Mouse (Mus musculus): ENCODE results near the gene Mast3. TPM values are rescaled to one million over a fixed set of nuclear protein-coding genes. Genes with fewer than 3 reads are reported as not detected.

Gene Mast3
- polyA plus RNA-seq, 1 experiment from 2014 or later, result 9.3 TPM

DNA sequence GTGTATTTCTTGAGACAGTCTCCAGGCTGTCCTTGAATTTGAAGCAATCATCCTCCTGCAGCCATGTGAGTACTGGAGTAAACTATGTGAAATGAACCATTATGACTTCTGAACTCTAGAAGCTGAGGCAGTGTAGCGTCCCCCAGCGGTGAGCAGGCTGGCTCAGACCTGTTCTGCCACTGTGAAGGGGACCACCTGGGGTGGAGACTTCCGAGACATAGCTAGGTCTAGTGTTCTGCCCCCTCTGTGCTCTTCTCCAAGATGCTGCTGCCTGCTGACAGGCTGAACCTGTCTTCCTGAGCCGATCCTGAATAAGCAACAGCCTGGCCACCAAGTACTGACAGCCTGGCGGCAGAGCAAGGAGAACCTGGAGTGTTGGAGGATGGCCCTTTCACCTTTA is 40.3 kb upstream of the Mast3 start:
- WGBS, result 44% methylated on average over 5 of the region's 5 CpGs
- no peak overlapping the region for H3K4me3 ChIP-seq (ENCODE audit: low read length)
- ATAC-seq (replicated peaks; ENCODE audit: extremely low read depth, insufficient read depth, low FRiP score), result no peak
- no peak overlapping the region for H3K9ac ChIP-seq (ENCODE audit: low read length)
- no peaks in the 10 kb centered on the region for H3K36me3 ChIP-seq (ENCODE audit: control insufficient read depth, insufficient read depth)
- no peaks in the 10 kb centered on the region; the same call in 1 of the 2 replicates for H3K27me3 ChIP-seq (ENCODE audit: control insufficient read depth, insufficient read depth, low read length)
- no peak overlapping the region for H3K27ac ChIP-seq (ENCODE audit: low read length)
- no peaks in the 10 kb centered on the region for H3K9me3 ChIP-seq (replicated peaks; ENCODE audit: control insufficient read depth, low read length)
- 0 out of 2 replicates have a peak, but pooled peaks cover under 1% of the 10 kb centered on the region for H3K4me1 ChIP-seq (ENCODE audit: control insufficient read depth, insufficient read depth, low read length)
- no peak overlapping the region for H3K4me2 ChIP-seq (ENCODE audit: low read depth, low read length)

DNA sequence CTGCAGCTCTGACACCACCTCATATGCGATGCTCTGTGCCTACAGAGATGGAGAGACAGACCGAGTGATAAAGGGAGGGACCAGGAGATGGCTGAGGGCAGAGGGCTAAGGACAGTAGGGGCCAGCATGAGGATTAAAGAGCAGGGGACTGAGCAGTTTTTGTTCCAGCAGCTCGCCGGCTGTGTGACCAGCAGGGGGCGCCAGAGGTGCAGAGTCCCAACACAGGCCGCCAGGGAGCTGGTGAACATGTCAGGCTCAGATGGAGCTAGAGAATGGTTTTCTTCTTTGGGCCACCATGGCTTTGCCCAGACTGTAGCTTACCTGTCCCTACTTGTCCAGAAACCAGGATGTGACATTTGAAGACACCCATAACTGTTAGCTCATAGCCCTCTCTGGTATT is 39.7 kb upstream of the Mast3 start:
- 0 out of 2 replicates have a peak, but pooled peaks cover 2% of the 10 kb centered on the region for H3K4me1 ChIP-seq (ENCODE audit: control insufficient read depth, insufficient read depth, low read length)
- no peaks in the 10 kb centered on the region for H3K36me3 ChIP-seq (ENCODE audit: control insufficient read depth, insufficient read depth)
- no peaks in the 10 kb centered on the region for H3K9me3 ChIP-seq (replicated peaks; ENCODE audit: control insufficient read depth, low read length)
- no peak overlapping the region for H3K4me3 ChIP-seq (ENCODE audit: low read length)
- no peaks in the 10 kb centered on the region; the same call in 1 of the 2 replicates for H3K27me3 ChIP-seq (ENCODE audit: control insufficient read depth, insufficient read depth, low read length)
- H3K4me2 ChIP-seq (ENCODE audit: low read depth, low read length), result no peak overlapping the region
- ATAC-seq (replicated peaks; ENCODE audit: extremely low read depth, insufficient read depth, low FRiP score), result no peak
- WGBS, result 2% methylated on average over 6 of the region's 6 CpGs
- H3K9ac ChIP-seq (ENCODE audit: low read length), result no peak overlapping the region
- H3K27ac ChIP-seq (ENCODE audit: low read length), result no peak overlapping the region

DNA sequence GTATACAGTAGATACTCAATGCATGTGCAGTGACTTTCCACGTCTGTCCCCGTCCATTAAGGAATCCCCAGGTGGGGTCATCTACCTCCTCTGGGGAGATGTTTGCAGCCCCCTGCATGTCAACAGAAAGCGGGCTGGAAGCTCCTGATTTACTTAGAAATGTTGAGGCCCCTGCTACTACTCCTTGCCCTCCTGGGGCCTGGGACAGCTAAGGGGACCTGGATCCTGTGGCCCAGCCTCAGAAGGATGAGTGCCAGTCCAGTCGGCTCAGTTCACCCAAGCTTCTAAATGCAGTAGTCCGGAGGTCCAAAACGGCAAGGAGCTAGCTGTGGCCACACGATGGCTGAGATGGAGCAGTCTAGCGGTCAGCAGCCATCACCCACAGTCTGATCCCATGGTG is 39.1 kb upstream of the Mast3 start:
- no peaks in the 10 kb centered on the region; the same call in 1 of the 2 replicates for H3K27me3 ChIP-seq (ENCODE audit: control insufficient read depth, insufficient read depth, low read length)
- H3K9me3 ChIP-seq (replicated peaks; ENCODE audit: control insufficient read depth, low read length), result no peaks in the 10 kb centered on the region
- H3K36me3 ChIP-seq (ENCODE audit: control insufficient read depth, insufficient read depth), result no peaks in the 10 kb centered on the region
- 0 out of 2 replicates have a peak, but pooled peaks cover 2% of the 10 kb centered on the region for H3K4me1 ChIP-seq (ENCODE audit: control insufficient read depth, insufficient read depth, low read length)
- H3K4me3 ChIP-seq (ENCODE audit: low read length), result no peak overlapping the region
- ATAC-seq (replicated peaks; ENCODE audit: extremely low read depth, insufficient read depth, low FRiP score), result no peak
- no peak overlapping the region for H3K4me2 ChIP-seq (ENCODE audit: low read depth, low read length)
- WGBS, result 83% methylated on average over 8 of the region's 8 CpGs
- H3K9ac ChIP-seq (ENCODE audit: low read length), result no peak overlapping the region
- no peak overlapping the region for H3K27ac ChIP-seq (ENCODE audit: low read length)

DNA sequence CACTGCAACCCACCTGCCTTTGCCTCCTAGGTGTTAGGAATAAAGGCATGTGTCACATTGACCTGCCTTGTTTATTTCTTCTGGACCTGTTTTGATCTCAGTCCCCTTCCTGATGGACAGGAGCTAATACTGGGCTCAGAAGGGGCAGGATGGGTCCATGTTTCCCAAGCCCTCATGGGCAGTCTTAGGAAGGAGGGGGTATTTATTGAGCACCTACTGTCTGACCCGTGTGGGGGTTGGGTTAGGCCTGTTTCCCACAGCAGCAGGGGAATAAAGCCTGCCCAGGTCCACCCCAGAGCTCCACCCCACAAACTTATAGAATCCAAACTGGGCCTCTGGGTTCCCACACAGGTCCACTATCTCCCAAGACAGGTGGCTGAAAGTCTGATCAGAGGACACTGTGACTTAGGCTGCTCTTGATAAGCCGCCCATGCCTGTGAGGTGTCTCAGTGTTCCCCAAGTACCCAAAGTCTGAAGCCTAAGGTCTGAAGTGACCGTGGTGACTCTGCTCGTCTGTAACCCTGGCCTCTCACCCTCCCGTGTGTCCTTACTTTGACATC is 38.4 kb upstream of the Mast3 start:
- WGBS, result 76% methylated on average over 5 of the region's 5 CpGs

DNA sequence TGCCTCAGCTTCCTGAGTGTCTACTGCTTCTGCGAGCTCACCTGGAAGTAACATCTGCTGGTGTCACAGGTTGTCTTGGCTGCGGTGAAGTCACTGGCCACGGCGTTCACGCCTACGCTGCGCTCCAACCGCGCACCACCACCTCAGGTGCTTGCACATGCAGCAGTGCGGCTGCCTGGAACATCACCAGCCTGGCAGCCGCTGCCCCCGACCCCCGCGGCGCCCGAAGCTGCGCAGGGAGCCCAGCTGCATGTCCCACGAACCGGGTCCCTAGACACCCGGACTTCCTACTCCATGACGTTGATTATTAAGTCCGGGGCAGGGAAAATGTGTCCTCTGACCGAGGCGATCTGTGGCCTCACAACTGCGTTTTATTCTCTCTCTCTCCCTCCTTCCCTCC is 37.6 kb upstream of the Mast3 start:
- WGBS, result 66% methylated on average over 25 of the region's 25 CpGs
- Histone ChIP-seq H3K9me3 (replicated peaks; ENCODE audit: control insufficient read depth, low read length) (no peaks in the 10 kb centered on the region), H3K27me3 (ENCODE audit: control insufficient read depth, insufficient read depth, low read length) (no peaks in the 10 kb centered on the region; the same call in 1 of the 2 replicates), H3K9ac (ENCODE audit: low read length) (no peak overlapping the region), H3K27ac (ENCODE audit: low read length) (no peak overlapping the region), H3K4me3 (ENCODE audit: low read length) (no peak overlapping the region), H3K4me1 (ENCODE audit: control insufficient read depth, insufficient read depth, low read length) (peaks cover 7% of the 10 kb centered on the region), H3K4me2 (ENCODE audit: low read depth, low read length) (no peak overlapping the region), H3K36me3 (ENCODE audit: control insufficient read depth, insufficient read depth) (no peaks in the 10 kb centered on the region)
- no peak for ATAC-seq (replicated peaks; ENCODE audit: extremely low read depth, insufficient read depth, low FRiP score)

More for the DNA sequence above, 38.4 kb upstream of the Mast3 start:
- no peaks in the 10 kb centered on the region; the same call in 1 of the 2 replicates for H3K27me3 ChIP-seq (ENCODE audit: control insufficient read depth, insufficient read depth, low read length)
- H3K27ac ChIP-seq (ENCODE audit: low read length), result no peak overlapping the region
- no peak overlapping the region for H3K9ac ChIP-seq (ENCODE audit: low read length)
- no peaks in the 10 kb centered on the region for H3K36me3 ChIP-seq (ENCODE audit: control insufficient read depth, insufficient read depth)
- H3K4me3 ChIP-seq (ENCODE audit: low read length), result no peak overlapping the region
- no peak overlapping the region for H3K4me2 ChIP-seq (ENCODE audit: low read depth, low read length)
- no peak for ATAC-seq (replicated peaks; ENCODE audit: extremely low read depth, insufficient read depth, low FRiP score)
- no peaks in the 10 kb centered on the region for H3K9me3 ChIP-seq (replicated peaks; ENCODE audit: control insufficient read depth, low read length)
- H3K4me1 ChIP-seq (ENCODE audit: control insufficient read depth, insufficient read depth, low read length), result peaks cover 7% of the 10 kb centered on the region

DNA sequence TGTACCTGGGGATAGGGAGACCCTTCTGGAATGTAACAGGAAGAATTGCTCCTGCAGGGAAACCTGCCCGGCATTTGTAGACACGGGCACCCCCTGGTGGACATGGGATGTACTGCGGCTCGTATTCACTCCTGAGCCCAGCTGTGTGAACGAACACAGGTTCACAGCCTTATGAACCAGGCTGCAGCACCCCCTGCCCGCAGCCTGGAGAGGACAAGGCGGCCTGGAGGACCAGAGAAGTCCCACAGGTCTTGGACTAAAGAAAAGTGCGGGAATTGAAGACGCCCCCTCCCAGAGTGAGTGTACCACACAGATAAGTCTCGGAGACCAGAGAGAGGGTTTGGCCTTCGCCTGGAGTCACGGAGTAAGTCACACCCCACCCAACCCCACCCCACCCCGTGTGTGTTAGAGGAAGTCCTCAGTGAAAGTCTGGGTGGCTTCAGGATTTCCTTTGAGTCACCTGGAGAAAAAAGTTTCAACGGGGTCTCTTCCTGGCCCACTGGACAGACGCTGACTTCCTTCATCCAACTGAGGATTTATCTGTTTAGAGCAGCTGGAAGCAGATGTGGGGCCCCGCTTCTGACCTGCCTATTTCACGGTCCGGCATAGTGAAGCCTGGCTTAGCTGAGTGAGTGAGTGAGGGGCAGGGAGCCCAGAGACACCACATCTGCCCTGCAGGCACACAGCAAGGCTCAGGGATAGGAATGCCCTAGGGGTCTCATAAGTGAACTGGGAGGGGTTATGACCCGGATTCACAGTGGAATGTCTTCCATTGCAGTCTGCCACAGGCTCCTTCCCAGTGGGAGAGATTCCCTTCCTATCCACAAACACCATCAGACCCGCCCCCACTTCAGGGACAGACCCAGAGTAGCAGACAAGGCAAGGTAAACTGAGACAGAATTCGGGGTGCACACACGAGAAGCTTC is 36.6 kb upstream of the Mast3 start:
- H3K27me3 ChIP-seq (ENCODE audit: control insufficient read depth, insufficient read depth, low read length), result no peaks in the 10 kb centered on the region; the same call in 1 of the 2 replicates
- H3K9me3 ChIP-seq (replicated peaks; ENCODE audit: control insufficient read depth, low read length), result no peaks in the 10 kb centered on the region
- no peaks in the 10 kb centered on the region for H3K36me3 ChIP-seq (ENCODE audit: control insufficient read depth, insufficient read depth)
- no peak overlapping the region for H3K4me3 ChIP-seq (ENCODE audit: low read length)
- H3K4me2 ChIP-seq (ENCODE audit: low read depth, low read length), result no peak overlapping the region
- no peak for ATAC-seq (replicated peaks; ENCODE audit: extremely low read depth, insufficient read depth, low FRiP score)
- H3K4me1 ChIP-seq (ENCODE audit: control insufficient read depth, insufficient read depth, low read length), result peaks cover 7% of the 10 kb centered on the region
- H3K9ac ChIP-seq (ENCODE audit: low read length), result 0 out of 2 replicates have a peak overlapping the region, but pooled peaks have one; percentile 13
- WGBS, result 34% methylated on average over 22 of the region's 22 CpGs
- no peak overlapping the region for H3K27ac ChIP-seq (ENCODE audit: low read length)

DNA sequence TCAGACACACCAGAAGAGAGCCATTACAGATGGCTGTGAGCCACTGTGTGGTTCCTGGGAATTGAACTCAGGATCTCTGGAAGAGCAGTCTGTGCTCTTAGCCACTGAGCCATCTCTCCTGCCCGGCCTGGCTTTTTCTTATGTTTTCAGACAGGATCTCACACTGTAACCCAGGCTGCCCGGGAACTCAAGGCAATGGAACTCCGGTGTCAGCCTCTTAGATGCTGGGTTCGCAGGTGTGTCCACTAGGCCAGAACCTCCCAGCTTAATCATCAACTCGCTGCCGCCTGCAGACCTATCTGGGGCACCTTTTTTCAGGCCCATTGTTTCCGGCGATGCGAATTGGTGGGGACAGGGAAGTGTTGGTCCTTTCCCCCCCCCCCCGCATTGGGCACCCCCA is 35.7 kb upstream of the Mast3 start:
- Histone ChIP-seq H3K9me3 (replicated peaks; ENCODE audit: control insufficient read depth, low read length) (no peaks in the 10 kb centered on the region), H3K27me3 (ENCODE audit: control insufficient read depth, insufficient read depth, low read length) (no peaks in the 10 kb centered on the region; the same call in 1 of the 2 replicates), H3K9ac (ENCODE audit: low read length) (no peak overlapping the region), H3K4me1 (ENCODE audit: control insufficient read depth, insufficient read depth, low read length) (peaks cover 7% of the 10 kb centered on the region), H3K4me2 (ENCODE audit: low read depth, low read length) (no peak overlapping the region), H3K36me3 (ENCODE audit: control insufficient read depth, insufficient read depth) (0 out of 2 replicates have a peak, but pooled peaks cover 3% of the 10 kb centered on the region), H3K27ac (ENCODE audit: low read length) (no peak overlapping the region), H3K4me3 (ENCODE audit: low read length) (no peak overlapping the region)
- WGBS, result 49% methylated on average over 10 of the region's 10 CpGs
- no peak for ATAC-seq (replicated peaks; ENCODE audit: extremely low read depth, insufficient read depth, low FRiP score)

DNA sequence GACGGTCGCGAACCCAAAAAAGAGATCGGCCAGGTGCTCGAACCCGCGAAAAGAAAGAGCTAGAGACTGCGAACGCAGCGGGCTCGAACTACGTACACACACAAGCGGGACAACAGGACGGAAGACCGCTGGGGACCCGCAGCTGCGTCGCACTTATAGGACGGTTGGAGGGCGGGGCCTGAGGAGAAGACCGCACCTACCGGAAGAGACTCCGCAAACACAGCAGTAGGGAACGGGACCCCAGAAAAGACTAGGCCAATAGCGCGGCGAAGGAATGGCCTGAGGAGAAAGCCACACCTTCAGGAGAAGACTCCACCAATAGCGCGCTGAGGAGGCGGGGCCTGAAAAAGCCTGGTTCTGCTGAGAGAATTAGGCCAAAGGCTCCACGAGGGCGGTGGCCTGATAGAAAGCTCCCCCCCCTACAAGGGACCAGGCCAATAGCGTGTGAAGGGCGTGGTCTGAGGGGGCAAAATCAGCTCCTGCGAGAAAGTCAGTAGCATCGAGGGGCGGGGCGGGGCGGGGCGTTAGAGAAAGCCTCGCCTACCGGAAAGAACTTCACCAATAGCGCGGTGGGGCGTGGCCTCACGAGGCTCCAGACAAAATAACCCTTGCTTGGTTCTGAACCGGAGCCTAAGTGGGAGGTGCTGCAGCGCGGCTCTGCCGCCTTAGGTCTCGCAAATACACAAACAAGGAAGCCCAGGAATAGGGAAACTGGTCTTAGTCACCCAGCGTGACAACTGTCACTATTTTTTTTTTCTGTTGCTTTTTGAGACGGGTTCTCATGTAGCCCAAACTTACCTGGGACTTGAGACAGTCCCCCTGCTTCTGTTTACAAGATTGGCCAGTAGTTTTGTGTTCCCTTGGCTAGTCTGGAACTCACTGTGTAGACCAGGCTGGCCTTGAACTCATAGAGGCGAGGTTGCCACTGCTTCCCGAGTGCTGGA is 34.8 kb upstream of the Mast3 start, which contains the start of gene Arrdc2:
Arrdc2 (minus strand) TSS at position 313 of the 944 bp plus-strand sequence.
- Histone ChIP-seq H3K27ac (ENCODE audit: low read length) (peak within 1 kb of the TSS; percentile 92), H3K36me3 (ENCODE audit: control insufficient read depth, insufficient read depth) (0 out of 2 replicates have a peak, but pooled peaks cover 5% of the 10 kb centered on the region), H3K4me1 (ENCODE audit: control insufficient read depth, insufficient read depth, low read length) (peaks cover 7% of the 10 kb centered on the region), H3K9ac (ENCODE audit: low read length) (peak within 1 kb of the TSS; percentile 90), H3K27me3 (ENCODE audit: control insufficient read depth, insufficient read depth, low read length) (no peaks in the 10 kb centered on the region; the same call in 1 of the 2 replicates), H3K9me3 (replicated peaks; ENCODE audit: control insufficient read depth, low read length) (no peaks in the 10 kb centered on the region), H3K4me2 (ENCODE audit: low read depth, low read length) (peak within 1 kb of the TSS; percentile 91), H3K4me3 (ENCODE audit: low read length) (peak within 1 kb of the TSS; percentile 86)
- ATAC-seq (replicated peaks; ENCODE audit: extremely low read depth, insufficient read depth, low FRiP score), result peak; percentile 97
- WGBS, result 2% methylated on average over 55 of the region's 55 CpGs
